42 mouse cellular contexts compared by ENCODE assay signal in the genomic region with DNA sequence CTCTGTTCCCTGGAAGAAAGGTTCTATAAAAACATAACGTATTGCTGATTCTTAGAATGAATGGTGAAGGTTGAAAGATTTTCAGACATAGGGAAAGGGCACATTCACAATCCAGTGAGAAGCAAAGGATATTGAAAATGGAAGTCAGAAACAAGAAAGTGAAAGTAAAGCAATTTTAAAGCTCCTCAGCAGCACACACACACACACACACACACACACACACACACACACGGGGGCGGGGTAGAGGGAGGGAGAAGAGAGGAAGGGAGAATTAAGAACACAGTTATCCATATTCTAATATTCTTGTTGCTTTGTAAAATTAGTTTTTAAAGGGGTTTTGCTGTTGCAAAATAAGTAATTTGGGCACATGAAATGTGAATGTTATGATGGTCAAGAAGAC. TPM values are rescaled to one million over a fixed set of nuclear protein-coding genes. Genes with fewer than 3 reads are reported as not detected.
A peak's percentile ranks its signal among the peaks of the same experiment; 100 is the strongest.
DNase-seq lines count a peak whose midpoint lies in the region; ATAC-seq and TF ChIP-seq lines count a peak whose summit lies in the region.
"Had no signal": no experiment of that assay in that cellular context is flagged by ENCODE, and none has a peak within 500 bp of the region (broad histone marks: within the 10 kb centered on the region; RNA-seq: fewer than 3 reads in every experiment).

No protein-coding gene starts in this region.

- no peak for TF ChIP-seq POLR2A in MEL (IDR thresholded peaks at IDR 0.05; ENCODE audit: control insufficient read depth in 1 of 2, insufficient read depth in 1 of 2, low read depth in 1 of 2, low read length in 2 of 2, poor library complexity in 1 of 2)

- TF ChIP-seq RAD21 in MEL (IDR thresholded peaks at IDR 0.05; ENCODE audit: low read depth, low read length), result no peak; the same call in 1 of the 2 replicates

- WGBS in midbrain, postnatal 0 days, result 84% methylated on average over 3 of the region's 3 CpGs
- 86% methylated on average over 3 of the region's 3 CpGs for WGBS in forebrain, embryonic 14.5 days

- H3K9ac ChIP-seq in MEL (ENCODE audit: control insufficient read depth, low read depth, low read length, poor library complexity, severe bottlenecking), result peak overlapping the region; percentile 45
- no peak overlapping the region for H3K9ac ChIP-seq in midbrain, postnatal 0 days (replicated peaks; ENCODE audit: low read length, poor library complexity, severe bottlenecking)
- H3K9ac ChIP-seq in forebrain, embryonic 14.5 days (ENCODE audit: low read length), result no peak overlapping the region
- H3K9ac ChIP-seq: forebrain, embryonic 15.5 days; heart, embryonic 12.5 days; hindbrain, embryonic 14.5 days; limb, embryonic 15.5 days; liver, embryonic 13.5 days; midbrain, embryonic 15.5 days; neural tube, embryonic 13.5 days; stomach, embryonic 15.5 days had no signal

- peaks cover 0 to 4% of the 10 kb centered on the region in 2 experiments; a peak in 3 of 4 replicates for H3K4me1 ChIP-seq in MEL (ENCODE audit: control insufficient read depth in 1 of 2, insufficient read depth in 2 of 2, low read length in 2 of 2)
- no peaks in the 10 kb centered on the region for H3K4me1 ChIP-seq in midbrain, postnatal 0 days (ENCODE audit: insufficient read depth, low read length)
- H3K4me1 ChIP-seq in forebrain, embryonic 14.5 days (ENCODE audit: control insufficient read depth, insufficient read depth, low read length), result no peaks in the 10 kb centered on the region
- H3K4me1 ChIP-seq: forebrain, embryonic 15.5 days; heart, embryonic 12.5 days; limb, embryonic 10.5 days; limb, embryonic 15.5 days; liver, embryonic 13.5 days; midbrain, embryonic 10.5 days; midbrain, embryonic 15.5 days; neural tube, embryonic 13.5 days; stomach, embryonic 15.5 days had no signal

- no peak overlapping the region for H3K4me2 ChIP-seq in midbrain, postnatal 0 days (ENCODE audit: low read depth, low read length, poor library complexity, severe bottlenecking)
- H3K4me2 ChIP-seq in forebrain, embryonic 14.5 days (ENCODE audit: low read length), result no peak overlapping the region
- H3K4me2 ChIP-seq: forebrain, embryonic 15.5 days; heart, embryonic 12.5 days; hindbrain, embryonic 14.5 days; limb, embryonic 15.5 days; liver, embryonic 13.5 days; midbrain, embryonic 15.5 days; neural tube, embryonic 13.5 days; stomach, embryonic 15.5 days had no signal

- H3K4me3 ChIP-seq in MEL (ENCODE audit: control insufficient read depth in 1 of 2, insufficient read depth in 1 of 2, low read depth in 2 of 2, low read length in 2 of 2), result peak overlapping the region; percentile 40 to 64; a peak in 3 of 4 replicates
- no peak overlapping the region for H3K4me3 ChIP-seq in midbrain, postnatal 0 days (ENCODE audit: low read depth, low read length)
- no peak overlapping the region for H3K4me3 ChIP-seq in forebrain, embryonic 14.5 days (ENCODE audit: low read depth, low read length)
- H3K4me3 ChIP-seq: forebrain, embryonic 15.5 days; heart, adult 2 months; heart, embryonic 12.5 days; limb, embryonic 10.5 days; limb, embryonic 15.5 days; liver, embryonic 13.5 days; midbrain, embryonic 10.5 days; midbrain, embryonic 15.5 days; neural tube, embryonic 13.5 days; stomach, embryonic 15.5 days had no signal

- peak; percentile 59 for DNase-seq in 416B (ENCODE audit: low read depth)
- DNase-seq in MEL (ENCODE audit: low read depth, low spot score), result peak; percentile 45
- DNase-seq in midbrain, postnatal 0 days (ENCODE audit: low spot score), result no peak
- DNase-seq in forebrain, embryonic 14.5 days (ENCODE audit: low spot score), result no peak
- no peak for DNase-seq in left cerebral cortex, adult 18-20 months (ENCODE audit: low spot score in 2 of 2)
- DNase-seq: adrenal gland, adult 8-10 months; cerebellum, adult 8-10 months; cerebellum, postnatal 25 days; gastrocnemius, postnatal 36 days; heart, adult 2 months; kidney, adult 2 months; kidney, postnatal 4 days; liver, embryonic 13.5 days; lung, adult 18-20 months; retina, postnatal 1 day; right cerebral cortex, postnatal 14 days; thymus, postnatal 14 days had no signal

- H3K27me3 ChIP-seq in MEL (ENCODE audit: control insufficient read depth in 1 of 2, insufficient read depth in 2 of 2, low read length in 2 of 2), result no peaks in the 10 kb centered on the region
- no peaks in the 10 kb centered on the region for H3K27me3 ChIP-seq in midbrain, postnatal 0 days (ENCODE audit: insufficient read depth, low read length)
- H3K27me3 ChIP-seq in forebrain, embryonic 14.5 days (replicated peaks; ENCODE audit: control insufficient read depth, insufficient read depth, low read length), result no peaks in the 10 kb centered on the region
- H3K27me3 ChIP-seq: forebrain, embryonic 15.5 days; heart, embryonic 12.5 days; limb, embryonic 15.5 days; liver, embryonic 13.5 days; midbrain, embryonic 15.5 days; neural tube, embryonic 13.5 days; stomach, embryonic 15.5 days had no signal

- no peak overlapping the region for H3K27ac ChIP-seq in MEL (ENCODE audit: control insufficient read depth, low read depth, low read length)
- H3K27ac ChIP-seq in midbrain, postnatal 0 days (ENCODE audit: low read depth, low read length), result no peak overlapping the region
- H3K27ac ChIP-seq in forebrain, embryonic 14.5 days (ENCODE audit: low read depth, low read length), result no peak overlapping the region
- H3K27ac ChIP-seq: forebrain, embryonic 15.5 days; heart, adult 2 months; hindbrain, embryonic 14.5 days; limb, embryonic 10.5 days; limb, embryonic 15.5 days; liver, embryonic 13.5 days; macrophage; midbrain, embryonic 10.5 days; midbrain, embryonic 15.5 days; neural tube, embryonic 13.5 days; stomach, embryonic 15.5 days had no signal

- peak; percentile 68 for ATAC-seq in common myeloid progenitor, adult 5-6 weeks (replicated peaks; ENCODE audit: low read depth, poor library complexity, severe bottlenecking)
- ATAC-seq in megakaryocyte-erythroid progenitor cell, adult 5-6 weeks (replicated peaks; ENCODE audit: low FRiP score, low TSS enrichment, poor library complexity, severe bottlenecking), result 0 out of 2 replicates have a peak, but pooled peaks have one; percentile 22
- no peak for ATAC-seq in midbrain, postnatal 0 days (ENCODE audit: low FRiP score)
- ATAC-seq in forebrain, embryonic 14.5 days, result no peak
- ATAC-seq in erythroblast, adult 5-6 weeks (replicated peaks; ENCODE audit: low FRiP score, poor library complexity, severe bottlenecking), result no peak
- ATAC-seq: forebrain, embryonic 15.5 days; lung, postnatal 0 days; midbrain, embryonic 15.5 days had no signal

- no peaks in the 10 kb centered on the region for H3K79me2 ChIP-seq in MEL (ENCODE audit: control insufficient read depth, insufficient read depth, low read length, poor library complexity)

- H3K9me3 ChIP-seq in MEL (replicated peaks; ENCODE audit: insufficient read depth, low read length), result no peaks in the 10 kb centered on the region
- H3K9me3 ChIP-seq in midbrain, postnatal 0 days (ENCODE audit: low read length), result no peaks in the 10 kb centered on the region
- H3K9me3 ChIP-seq in forebrain, embryonic 14.5 days (replicated peaks; ENCODE audit: control insufficient read depth, low read length), result no peaks in the 10 kb centered on the region
- H3K9me3 ChIP-seq: forebrain, embryonic 15.5 days; heart, embryonic 12.5 days; limb, embryonic 10.5 days; limb, embryonic 15.5 days; liver, embryonic 13.5 days; midbrain, embryonic 10.5 days; midbrain, embryonic 15.5 days; neural tube, embryonic 13.5 days; stomach, embryonic 15.5 days had no signal

- no peak for TF ChIP-seq EP300 in MEL (IDR thresholded peaks at IDR 0.05; ENCODE audit: low read depth in 1 of 2, low read length in 2 of 2)

- peaks cover 0 to 3% of the 10 kb centered on the region in 2 experiments; a peak in 2 of 4 replicates for H3K36me3 ChIP-seq in MEL (ENCODE audit: control insufficient read depth in 1 of 2, insufficient read depth in 2 of 2, low read length in 2 of 2)
- no peaks in the 10 kb centered on the region for H3K36me3 ChIP-seq in midbrain, postnatal 0 days (ENCODE audit: insufficient read depth, low read length)
- H3K36me3 ChIP-seq in forebrain, embryonic 14.5 days (ENCODE audit: control insufficient read depth, insufficient read depth, low read length), result no peaks in the 10 kb centered on the region
- H3K36me3 ChIP-seq: forebrain, embryonic 15.5 days; heart, embryonic 12.5 days; limb, embryonic 10.5 days; limb, embryonic 15.5 days; liver, embryonic 13.5 days; midbrain, embryonic 10.5 days; midbrain, embryonic 15.5 days; neural tube, embryonic 13.5 days; stomach, embryonic 15.5 days had no signal

- TF ChIP-seq CTCF in MEL (IDR thresholded peaks at IDR 0.05 in 2 of 3, conservative IDR thresholded peaks at IDR 0.05 in 1 of 3; ENCODE audit: control insufficient read depth in 1 of 3, insufficient read depth in 1 of 3, low read depth in 2 of 3, low read length in 3 of 3, poor library complexity in 1 of 3, severe bottlenecking in 1 of 3), result no peak
- no peak for TF ChIP-seq CTCF in midbrain, postnatal 0 days (IDR thresholded peaks at IDR 0.05)

TF ChIP-seq in MEL, 35 proteins besides CTCF, POLR2A, EP300 and RAD21:
- 0 out of 2 replicates have a peak, but pooled peaks have one; percentile 31 for TF ChIP-seq SIN3A (IDR thresholded peaks at IDR 0.05; ENCODE audit: low read length)
- TF ChIP-seq MAFK (IDR thresholded peaks at IDR 0.05; ENCODE audit: borderline replicate concordance, low read depth, low read length), result no peak
- TF ChIP-seq ETS1 (IDR thresholded peaks at IDR 0.05; ENCODE audit: low read depth, low read length), result peak; percentile 66
- TF ChIP-seq MEF2A (IDR thresholded peaks at IDR 0.05; ENCODE audit: extremely low read depth, insufficient replicate concordance, low read depth, low read length, poor library complexity, severe bottlenecking), result no peak
- peak; percentile 48; the same call in 1 of the 2 replicates for TF ChIP-seq MAZ (IDR thresholded peaks at IDR 0.05; ENCODE audit: low read depth, low read length)

RNA-seq across cellular contexts. Expression of a gene that starts 2.4 kb away (rescaled TPM):
- not detected in 2 replicates for total RNA-seq in MEL (2012; rRNA removed)
- not detected for polyA plus RNA-seq in MEL (2012; ENCODE audit: insufficient read depth in 1 of 2, insufficient read length in 2 of 2, low read depth in 1 of 2, low replicate concordance in 2 of 2, missing spikeins in 1 of 2)
- total RNA-seq in common myeloid progenitor, adult 5-6 weeks (2017), result not detected in 2 replicates
- total RNA-seq in megakaryocyte-erythroid progenitor cell, adult 5-6 weeks (2014; fragmentation: Nextera tagmentation), result not detected in 2 replicates
- not detected in 2 replicates for total RNA-seq in megakaryocyte-erythroid progenitor cell, adult 5-6 weeks (2017)
- total RNA-seq in midbrain, postnatal 0 days (2014; rRNA removed), result not detected in 2 replicates
- not detected in 2 replicates for polyA plus RNA-seq in midbrain, postnatal 0 days (2015; fragmentation: Nextera tagmentation; extraction: Ambion mirVana)
- not detected in 2 replicates for polyA plus RNA-seq in forebrain, embryonic 14.5 days (2014; fragmentation: Nextera tagmentation; extraction: Ambion mirVana)
- not detected in 2 replicates for total RNA-seq in erythroblast, adult 5-6 weeks (2015; ENCODE audit: low replicate concordance)
- total RNA-seq in erythroblast, adult 5-6 weeks (2017; ENCODE audit: low replicate concordance), result not detected in 2 replicates
- not detected for total RNA-seq in left cerebral cortex, adult 18-20 months (2021)
- total RNA-seq: adrenal gland, adult 8-10 months; gastrocnemius, adult 18-20 months; gastrocnemius, postnatal 36 days; heart, adult 2 months; hematopoietic stem cell, adult 5-6 weeks; layer of hippocampus, adult 8-10 months; layer of hippocampus, postnatal 25 days had no signal
- polyA plus RNA-seq: C2C12; embryonic facial prominence, embryonic 11.5 days; forebrain, embryonic 15.5 days; frontal cortex, adult 2 months; heart, adult 2 months; heart, embryonic 12.5 days; heart, postnatal 0 days; hindbrain, embryonic 14.5 days; intestine, embryonic 14.5 days; kidney, adult 2 months; kidney, embryonic 16.5 days; limb, embryonic 10.5 days; limb, embryonic 15.5 days; liver, embryonic 13.5 days; lung, postnatal 0 days; macrophage; midbrain, embryonic 10.5 days; midbrain, embryonic 15.5 days; neural tube, embryonic 13.5 days; small intestine, adult 2 months; stomach, embryonic 15.5 days had no signal

Comparison
In these comparisons a context has a peak if more than half of its experiments do, and no peak if none do; other contexts are left out.
1. DNase-seq: peak in 416B (single experiment) and MEL (single experiment); none in midbrain, postnatal 0 days (single experiment), forebrain, embryonic 14.5 days (single experiment) and left cerebral cortex, adult 18-20 months (0 of 2).
2. H3K4me3 ChIP-seq: peak in MEL (2 of 2); none in midbrain, postnatal 0 days (single experiment) and forebrain, embryonic 14.5 days (single experiment).
3. ATAC-seq: peak in common myeloid progenitor, adult 5-6 weeks (single experiment) and megakaryocyte-erythroid progenitor cell, adult 5-6 weeks (single experiment); none in midbrain, postnatal 0 days (single experiment), forebrain, embryonic 14.5 days (single experiment) and erythroblast, adult 5-6 weeks (single experiment).